Mouse (Mus musculus): ENCODE results near the gene Gm28047. TPM values are rescaled to one million over a fixed set of nuclear protein-coding genes. Genes with fewer than 3 reads are reported as not detected.

Gm28047 gene
- total and polyA plus RNA-seq, 3 experiments = 0.36 to 1.3 TPM; not detected in 1

DNA sequence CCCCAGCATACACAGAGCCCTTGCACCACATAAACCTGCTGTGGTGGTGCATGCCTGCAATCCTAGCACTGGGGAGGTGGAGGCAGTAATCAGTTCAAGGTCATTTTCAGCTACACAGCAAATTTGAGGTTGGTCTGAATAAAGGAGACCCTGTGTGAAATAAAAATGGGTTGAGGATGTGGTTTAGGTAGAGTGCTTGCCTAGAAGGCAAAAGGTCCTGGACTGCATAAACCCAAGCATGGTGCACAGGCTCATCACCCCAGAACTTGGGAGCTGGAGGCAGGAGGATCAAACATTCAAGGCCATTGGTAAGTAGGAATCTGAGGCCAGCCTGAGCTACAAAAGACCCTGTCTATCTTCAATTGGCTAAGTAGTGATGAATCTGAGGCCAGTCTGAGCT lies 117.3 kb downstream of the Gm28047 start:
- DNase-seq = no peak
- Histone ChIP-seq H3K4me3 (no peak overlapping the region), H3K4me1 (ENCODE audit: control insufficient read depth, insufficient read depth, low read length) (no peaks in the 10 kb centered on the region; the same call in 1 of the 2 replicates), H3K36me3 (ENCODE audit: control insufficient read depth, insufficient read depth, low read length) (no peaks in the 10 kb centered on the region), H3K27me3 (ENCODE audit: control insufficient read depth, insufficient read depth, low read length) (no peaks in the 10 kb centered on the region), H3K9ac (ENCODE audit: low read depth, low read length) (no peak overlapping the region), H3K27ac (no peak overlapping the region), H3K79me2 (replicated peaks; ENCODE audit: control insufficient read depth, insufficient read depth, low read length) (no peaks in the 10 kb centered on the region)
- TF ChIP-seq POLR2A (IDR thresholded peaks at IDR 0.05; ENCODE audit: insufficient read depth, low read depth, low read length) (no peak), CTCF (IDR thresholded peaks at IDR 0.05) (no peak), EP300 (IDR thresholded peaks at IDR 0.05; ENCODE audit: insufficient read depth, low read depth, low read length) (no peak)
- intact Hi-C loops (cut with DNase I) = no loop called here

DNA sequence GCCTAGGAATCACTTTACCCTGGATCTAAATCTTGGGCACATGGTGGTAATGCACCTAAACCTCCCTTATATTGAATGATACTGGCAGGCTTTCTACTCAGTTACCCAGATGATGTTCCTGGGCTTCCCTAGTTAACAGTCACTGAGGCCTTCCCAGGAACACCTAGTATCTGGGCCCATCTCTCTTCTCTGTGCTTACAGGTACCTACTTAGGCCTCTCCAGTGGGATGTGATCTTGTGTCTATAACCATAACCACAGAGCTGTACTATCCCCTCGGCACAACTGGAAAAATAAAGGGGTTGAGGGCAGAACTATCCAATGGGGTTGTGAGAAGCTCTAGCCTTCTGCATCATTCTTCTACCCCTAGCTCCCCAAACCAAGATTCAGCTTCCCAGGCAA lies 118.0 kb downstream of the Gm28047 start:
- TF ChIP-seq POLR2A (IDR thresholded peaks at IDR 0.05; ENCODE audit: insufficient read depth, low read depth, low read length) (no peak), CTCF (IDR thresholded peaks at IDR 0.05) (no peak), EP300 (IDR thresholded peaks at IDR 0.05; ENCODE audit: insufficient read depth, low read depth, low read length) (no peak)
- H3K9ac ChIP-seq (ENCODE audit: low read depth, low read length) = no peak overlapping the region
- no peaks in the 10 kb centered on the region; the same call in 1 of the 2 replicates for H3K4me1 ChIP-seq (ENCODE audit: control insufficient read depth, insufficient read depth, low read length)
- no peaks in the 10 kb centered on the region for H3K27me3 ChIP-seq (ENCODE audit: control insufficient read depth, insufficient read depth, low read length)
- H3K36me3 ChIP-seq (ENCODE audit: control insufficient read depth, insufficient read depth, low read length) = no peaks in the 10 kb centered on the region
- H3K4me3 ChIP-seq = no peak overlapping the region
- no peaks in the 10 kb centered on the region for H3K79me2 ChIP-seq (replicated peaks; ENCODE audit: control insufficient read depth, insufficient read depth, low read length)
- intact Hi-C loops (cut with DNase I) = no loop called here
- no peak overlapping the region for H3K27ac ChIP-seq
- no peak for DNase-seq
- WGBS = 97% methylated on average over 1 of the region's 1 CpGs

DNA sequence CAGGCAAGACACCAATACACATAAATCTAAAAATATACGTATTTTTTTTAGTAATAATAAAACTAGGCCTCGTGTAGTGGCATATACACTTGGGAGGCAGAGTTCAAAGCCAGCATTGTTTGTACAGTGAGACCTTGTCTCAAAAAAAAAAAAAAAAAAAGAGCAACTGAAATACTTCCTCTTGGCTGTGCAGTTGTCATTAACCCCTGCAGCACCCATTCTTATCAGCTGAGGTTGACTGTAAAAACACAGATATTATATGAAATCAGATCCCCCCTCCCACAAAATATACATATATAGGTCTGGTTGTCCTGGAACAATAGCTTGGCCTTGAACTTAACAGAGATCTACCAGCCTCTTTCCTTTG lies 118.4 kb downstream of the Gm28047 start:
- Histone ChIP-seq H3K9ac (ENCODE audit: low read depth, low read length) (no peak overlapping the region), H3K4me3 (no peak overlapping the region), H3K79me2 (replicated peaks; ENCODE audit: control insufficient read depth, insufficient read depth, low read length) (no peaks in the 10 kb centered on the region), H3K36me3 (ENCODE audit: control insufficient read depth, insufficient read depth, low read length) (no peaks in the 10 kb centered on the region), H3K27me3 (ENCODE audit: control insufficient read depth, insufficient read depth, low read length) (no peaks in the 10 kb centered on the region), H3K4me1 (ENCODE audit: control insufficient read depth, insufficient read depth, low read length) (no peaks in the 10 kb centered on the region; the same call in 1 of the 2 replicates), H3K27ac (no peak overlapping the region)
- WGBS = 29% methylated on average over 2 of the region's 2 CpGs
- intact Hi-C loops (cut with DNase I) = no loop called here
- DNase-seq = no peak
- TF ChIP-seq EP300 (IDR thresholded peaks at IDR 0.05; ENCODE audit: insufficient read depth, low read depth, low read length) (no peak), POLR2A (IDR thresholded peaks at IDR 0.05; ENCODE audit: insufficient read depth, low read depth, low read length) (no peak), CTCF (IDR thresholded peaks at IDR 0.05) (no peak)

DNA sequence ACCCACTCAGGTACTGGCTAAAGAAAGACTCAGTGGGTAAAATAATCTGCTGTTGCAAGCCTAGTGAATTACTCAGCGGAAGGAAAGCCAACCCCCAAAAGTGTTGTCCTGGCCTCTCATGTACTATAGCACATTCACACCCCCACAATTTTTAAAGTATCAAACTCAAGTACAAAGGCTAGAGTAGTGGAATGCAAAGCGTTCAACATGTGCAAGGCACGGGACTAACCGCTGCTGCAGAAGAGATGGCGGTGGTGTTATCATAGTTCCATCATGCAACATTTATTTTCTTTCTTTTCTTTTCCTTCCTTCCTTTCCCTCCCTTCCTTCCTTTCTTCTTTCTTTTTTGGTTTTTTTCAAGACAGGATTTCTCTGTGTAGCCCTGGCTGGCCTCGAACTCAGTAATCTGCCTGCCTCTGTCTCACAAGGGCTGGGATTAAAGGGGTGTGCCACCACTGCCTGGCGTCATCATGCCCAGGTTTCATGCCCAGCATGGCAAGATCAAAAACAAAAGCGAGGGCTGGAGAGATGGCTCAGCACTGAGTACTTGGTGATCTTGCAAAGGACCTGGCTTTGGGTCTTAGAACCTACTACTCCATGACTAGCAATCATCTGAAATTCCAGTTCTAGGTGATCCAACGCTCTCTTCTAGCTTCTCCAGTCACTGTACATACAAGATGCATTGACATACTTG lies 119.0 kb downstream of the Gm28047 start:
- 55% methylated on average over 9 of the region's 9 CpGs for WGBS
- no peak overlapping the region for H3K4me3 ChIP-seq

DNA sequence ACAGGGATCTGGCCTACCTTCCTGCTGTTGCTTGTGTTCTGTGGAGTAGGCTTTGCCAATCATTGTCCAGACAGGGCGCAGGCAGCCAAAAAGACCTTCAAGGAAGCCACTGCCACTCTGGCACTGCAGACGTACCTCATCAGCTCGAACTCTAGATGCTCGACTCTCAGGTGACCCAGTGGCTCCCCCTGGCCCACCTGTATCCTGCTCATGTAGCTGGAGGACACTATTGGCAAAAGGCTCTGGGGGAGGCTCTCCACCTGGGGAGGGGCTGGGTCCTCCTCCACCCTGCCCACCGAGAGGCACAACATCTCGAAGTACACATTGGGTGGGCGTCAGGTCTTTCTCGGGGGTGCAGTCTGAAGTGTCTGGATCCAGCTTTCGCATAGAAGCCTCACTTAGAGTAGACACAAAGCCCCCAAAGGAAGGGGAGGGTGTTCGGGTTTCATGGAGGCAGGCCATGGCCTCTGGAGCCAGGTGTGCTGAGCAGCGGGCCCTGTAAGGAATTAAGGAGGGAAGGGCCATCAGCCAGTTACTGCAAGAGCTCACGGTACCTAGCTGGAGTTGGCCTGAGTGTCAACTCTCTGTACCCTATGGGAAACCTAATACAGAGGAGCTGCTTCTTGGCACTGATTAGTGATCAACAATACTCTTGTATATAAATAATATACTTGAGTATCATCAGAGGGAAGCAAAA lies 119.6 kb downstream of the Gm28047 start:
- intact Hi-C loops (cut with DNase I) = no loop called here
- DNase-seq = no peak

More for the DNA sequence above, 119.0 kb downstream of the Gm28047 start:
- Histone ChIP-seq H3K36me3 (ENCODE audit: control insufficient read depth, insufficient read depth, low read length) (no peaks in the 10 kb centered on the region), H3K27ac (no peak overlapping the region), H3K27me3 (ENCODE audit: control insufficient read depth, insufficient read depth, low read length) (no peaks in the 10 kb centered on the region), H3K4me1 (ENCODE audit: control insufficient read depth, insufficient read depth, low read length) (no peaks in the 10 kb centered on the region; the same call in 1 of the 2 replicates), H3K9ac (ENCODE audit: low read depth, low read length) (no peak overlapping the region), H3K79me2 (replicated peaks; ENCODE audit: control insufficient read depth, insufficient read depth, low read length) (no peaks in the 10 kb centered on the region)
- TF ChIP-seq POLR2A (IDR thresholded peaks at IDR 0.05; ENCODE audit: insufficient read depth, low read depth, low read length) (no peak), CTCF (IDR thresholded peaks at IDR 0.05) (no peak), EP300 (IDR thresholded peaks at IDR 0.05; ENCODE audit: insufficient read depth, low read depth, low read length) (no peak)
- intact Hi-C loops (cut with DNase I) = no loop called here
- no peak for DNase-seq

More for the DNA sequence above, 119.6 kb downstream of the Gm28047 start:
- no peak for TF ChIP-seq CTCF (IDR thresholded peaks at IDR 0.05)
- TF ChIP-seq EP300 (IDR thresholded peaks at IDR 0.05; ENCODE audit: insufficient read depth, low read depth, low read length) = no peak
- TF ChIP-seq POLR2A (IDR thresholded peaks at IDR 0.05; ENCODE audit: insufficient read depth, low read depth, low read length) = no peak
- no peak overlapping the region for H3K27ac ChIP-seq
- no peaks in the 10 kb centered on the region; the same call in 1 of the 2 replicates for H3K4me1 ChIP-seq (ENCODE audit: control insufficient read depth, insufficient read depth, low read length)
- no peaks in the 10 kb centered on the region for H3K27me3 ChIP-seq (ENCODE audit: control insufficient read depth, insufficient read depth, low read length)
- no peak overlapping the region for H3K4me3 ChIP-seq
- no peaks in the 10 kb centered on the region for H3K79me2 ChIP-seq (replicated peaks; ENCODE audit: control insufficient read depth, insufficient read depth, low read length)
- H3K9ac ChIP-seq (ENCODE audit: low read depth, low read length) = no peak overlapping the region
- 60% methylated on average over 12 of the region's 12 CpGs for WGBS
- no peaks in the 10 kb centered on the region for H3K36me3 ChIP-seq (ENCODE audit: control insufficient read depth, insufficient read depth, low read length)
